18 mouse cellular contexts compared by ENCODE assay signal in the genomic region with DNA sequence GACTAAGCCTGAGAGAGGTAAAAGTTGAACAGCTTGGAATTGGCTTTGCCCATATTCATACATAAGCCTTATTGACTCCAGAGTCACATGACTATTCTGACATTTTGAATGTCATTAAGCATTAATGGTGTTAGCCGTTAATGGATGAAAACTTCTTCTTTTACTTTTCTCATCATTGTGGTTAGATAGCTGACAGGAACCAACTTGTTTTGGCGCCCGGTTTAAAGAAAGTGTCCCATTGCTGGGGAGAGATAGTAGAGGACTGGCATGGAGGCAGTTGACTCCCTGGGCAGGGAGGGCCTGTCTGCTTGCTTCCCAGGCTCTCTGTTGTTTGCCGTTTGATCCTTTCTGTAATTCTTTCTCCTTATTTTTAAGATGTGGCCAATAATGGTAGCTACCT.
A peak's percentile ranks its signal among the peaks of the same experiment; 100 is the strongest.
DNase-seq lines count a peak whose midpoint lies in the region; TF ChIP-seq lines count a peak whose summit lies in the region.
"Had no signal": no experiment of that assay in that cellular context is flagged by ENCODE, and none has a peak within 500 bp of the region (broad histone marks: within the 10 kb centered on the region; RNA-seq: fewer than 3 reads in every experiment).

No protein-coding gene starts in this region.

- intact Hi-C loops in heart, postnatal 10 days (cut with DNase I): no loop called here

- H3K4me1 ChIP-seq in MEL (ENCODE audit: control insufficient read depth in 1 of 2, insufficient read depth in 2 of 2, low read length in 2 of 2): peaks cover 8 to 13% of the 10 kb centered on the region in 2 experiments; a peak in 3 of 4 replicates

- H3K9me3 ChIP-seq in MEL (replicated peaks; ENCODE audit: insufficient read depth, low read length): no peaks in the 10 kb centered on the region
- H3K9me3 ChIP-seq: G1E had no signal

- peak; percentile 37 for DNase-seq in heart, adult 11 months
- no peak for DNase-seq in heart, postnatal 10 days
- DNase-seq in MEL (ENCODE audit: low read depth, low spot score): peak; percentile 68
- no peak for DNase-seq in layer of hippocampus, adult 2 months (ENCODE audit: low spot score in 2 of 2)
- DNase-seq: adrenal gland, adult 2 months; adrenal gland, adult 8-10 months; adrenal gland, postnatal 10 days; adrenal gland, postnatal 14 days; adrenal gland, postnatal 25 days; adrenal gland, postnatal 36 days; B cell, adult 2 months; cerebellum, adult 11 months; cerebellum, adult 11-12 months; cerebellum, adult 18-20 months; cerebellum, adult 2 months had no signal

- H3K27ac ChIP-seq in MEL (ENCODE audit: control insufficient read depth, low read depth, low read length): peak overlapping the region; percentile 30; the same call in 1 of the 2 replicates
- H3K27ac ChIP-seq in layer of hippocampus, adult 2 months: no peak overlapping the region

- TF ChIP-seq CTCF in MEL (IDR thresholded peaks at IDR 0.05 in 2 of 3, conservative IDR thresholded peaks at IDR 0.05 in 1 of 3; ENCODE audit: control insufficient read depth in 1 of 3, insufficient read depth in 1 of 3, low read depth in 2 of 3, low read length in 3 of 3, poor library complexity in 1 of 3, severe bottlenecking in 1 of 3): no peak
- no peak for TF ChIP-seq CTCF in layer of hippocampus, adult 2 months (conservative IDR thresholded peaks at IDR 0.05)

- no peaks in the 10 kb centered on the region for H3K79me2 ChIP-seq in MEL (ENCODE audit: control insufficient read depth, insufficient read depth, low read length, poor library complexity)

- H3K36me3 ChIP-seq in MEL (ENCODE audit: control insufficient read depth in 1 of 2, insufficient read depth in 2 of 2, low read length in 2 of 2): peaks cover 0 to 10% of the 10 kb centered on the region in 2 experiments; a peak in 2 of 4 replicates

- H3K9ac ChIP-seq in MEL (ENCODE audit: control insufficient read depth, low read depth, low read length, poor library complexity, severe bottlenecking): no peak overlapping the region

- H3K27me3 ChIP-seq in MEL (ENCODE audit: control insufficient read depth in 1 of 2, insufficient read depth in 2 of 2, low read length in 2 of 2): no peaks in the 10 kb centered on the region
- H3K27me3 ChIP-seq: CH12.LX, Patski had no signal

- TF ChIP-seq EP300 in MEL (IDR thresholded peaks at IDR 0.05; ENCODE audit: low read depth in 1 of 2, low read length in 2 of 2): peak in 1 of 2 experiments; percentile 76; a peak in 3 of 4 replicates

- no peak for TF ChIP-seq POLR2A in MEL (IDR thresholded peaks at IDR 0.05; ENCODE audit: control insufficient read depth in 1 of 2, insufficient read depth in 1 of 2, low read depth in 1 of 2, low read length in 2 of 2, poor library complexity in 1 of 2)

- TF ChIP-seq RAD21 in MEL (IDR thresholded peaks at IDR 0.05; ENCODE audit: low read depth, low read length): no peak

- H3K4me3 ChIP-seq in MEL (ENCODE audit: control insufficient read depth in 1 of 2, insufficient read depth in 1 of 2, low read depth in 2 of 2, low read length in 2 of 2): no peak overlapping the region
- H3K4me3 ChIP-seq in layer of hippocampus, adult 2 months: no peak overlapping the region

TF ChIP-seq in MEL, 35 proteins besides CTCF, POLR2A, EP300 and RAD21:
- peak; percentile 87 for TF ChIP-seq USF1 (IDR thresholded peaks at IDR 0.05; ENCODE audit: low read depth, low read length)
- 0 out of 2 replicates have a peak, but pooled peaks have one; percentile 2 for TF ChIP-seq SMC3 (IDR thresholded peaks at IDR 0.05; ENCODE audit: low read depth, low read length)
- TF ChIP-seq TCF12 (IDR thresholded peaks at IDR 0.05; ENCODE audit: low read depth, low read length): peak; percentile 41; the same call in 1 of the 2 replicates
- no peak for TF ChIP-seq MAZ (IDR thresholded peaks at IDR 0.05; ENCODE audit: low read depth, low read length)
- TF ChIP-seq ZC3H11A (IDR thresholded peaks at IDR 0.05; ENCODE audit: low read depth, low read length): 0 out of 2 replicates have a peak, but pooled peaks have one; percentile 9
- TF ChIP-seq JUND (IDR thresholded peaks at IDR 0.05; ENCODE audit: low read depth, low read length): no peak
- TF ChIP-seq ZNF384 (IDR thresholded peaks at IDR 0.05; ENCODE audit: low read depth, low read length): no peak
- TF ChIP-seq TAL1 (IDR thresholded peaks at IDR 0.05; ENCODE audit: low read length): no peak
- TF ChIP-seq NRF1 (IDR thresholded peaks at IDR 0.05; ENCODE audit: insufficient read depth, low read depth, low read length, poor library complexity, severe bottlenecking): no peak
- TF ChIP-seq TBP (IDR thresholded peaks at IDR 0.05; ENCODE audit: low read depth, low read length): no peak
- TF ChIP-seq BHLHE40 (IDR thresholded peaks at IDR 0.05; ENCODE audit: borderline replicate concordance, low read depth, low read length): peak; percentile 25; the same call in 1 of the 2 replicates
- TF ChIP-seq CHD1 (IDR thresholded peaks at IDR 0.05; ENCODE audit: low read depth, low read length): no peak
- 0 out of 2 replicates have a peak, but pooled peaks have one; percentile 32 for TF ChIP-seq MAFK (IDR thresholded peaks at IDR 0.05; ENCODE audit: borderline replicate concordance, low read depth, low read length)
- TF ChIP-seq MYB (IDR thresholded peaks at IDR 0.05; ENCODE audit: low read depth, low read length): peak; percentile 32; the same call in 1 of the 2 replicates
- TF ChIP-seq HCFC1 (IDR thresholded peaks at IDR 0.05; ENCODE audit: low read depth, low read length): 0 out of 2 replicates have a peak, but pooled peaks have one; percentile 31
- peak; percentile 41; the same call in 1 of the 2 replicates for TF ChIP-seq ETS1 (IDR thresholded peaks at IDR 0.05; ENCODE audit: low read depth, low read length)
- TF ChIP-seq GATA1 (IDR thresholded peaks at IDR 0.05; ENCODE audit: low read depth, low read length): peak; percentile 42; the same call in 1 of the 2 replicates
- no peak for TF ChIP-seq NELFE (IDR thresholded peaks at IDR 0.05; ENCODE audit: low read depth, low read length)
- TF ChIP-seq USF2 (IDR thresholded peaks at IDR 0.05; ENCODE audit: borderline replicate concordance in 1 of 2, insufficient read depth in 1 of 2, low read depth in 1 of 2, low read length in 2 of 2): peak in 1 of 2 experiments; percentile 44; a peak in 2 of 4 replicates
- no peak for TF ChIP-seq GABPA (IDR thresholded peaks at IDR 0.05; ENCODE audit: low read depth, low read length)
- no peak for TF ChIP-seq KAT2A (conservative IDR thresholded peaks at IDR 0.05; ENCODE audit: low read depth, low read length)
- no peak for TF ChIP-seq ZMIZ1 (IDR thresholded peaks at IDR 0.05; ENCODE audit: low read depth, low read length)
- TF ChIP-seq ELF1 (IDR thresholded peaks at IDR 0.05; ENCODE audit: low read depth, low read length): peak; percentile 11; the same call in 1 of the 2 replicates

Comparison
In these comparisons a context has a peak if more than half of its experiments do, and no peak if none do; other contexts are left out.
1. DNase-seq: peak in heart, adult 11 months (single experiment) and MEL (single experiment); none in heart, postnatal 10 days (0 of 2) and layer of hippocampus, adult 2 months (0 of 2).